Mouse (Mus musculus) E14TG2a.4 (cell line): Measurements from ENCODE around the gene M6pr.
A peak's percentile ranks its signal among the peaks of the same experiment; 100 is the strongest.

Experiments used
- H3K27me3 ChIP-seq: 2 replicates; pipeline ENCODE4 v1.6.1; 2014; ENCODE audit warnings: low read length, control low read depth; ENCODE audit not compliant: insufficient read depth
- H3K36me3 ChIP-seq: 2 replicates; pipeline ENCODE4 v1.6.1; 2014; ENCODE audit warnings: low read length, control low read depth; ENCODE audit not compliant: insufficient read depth
- H3K4me1 ChIP-seq: replicated peaks from 2 replicates; pipeline ENCODE4 v1.6.1; 2014; ENCODE audit warnings: low read depth, low read length, control low read depth
- H3K4me3 ChIP-seq: replicated peaks from 2 replicates; pipeline ENCODE4 v1.5.1; 2014; ENCODE audit warnings: mild to moderate bottlenecking, low read length
- H3K9me3 ChIP-seq: 2 replicates; pipeline ENCODE4 v1.6.1; 2014; ENCODE audit warnings: low read length, control low read depth
- CTCF ChIP-seq: conservative IDR thresholded peaks from 2 replicates; pipeline ENCODE4 v1.5.1; 2014; ENCODE audit warnings: low read length
- NANOG ChIP-seq: IDR thresholded peaks from 2 replicates; pipeline ENCODE4 v1.6.1; 2014; ENCODE audit warnings: borderline replicate concordance, low read length, mixed read lengths
- POU5F1 ChIP-seq: IDR thresholded peaks from 2 replicates; pipeline ENCODE4 v1.6.1; 2014; ENCODE audit warnings: low read length, borderline replicate concordance

The M6pr gene

GRCm38 (mm10) chr6:122303526-122303925 lies 5.0 kb upstream of the M6pr start:
- H3K36me3 ChIP-seq: no peaks in the 10 kb centered on the region
- TF ChIP-seq POU5F1: no peak
- no peak for TF ChIP-seq NANOG
- TF ChIP-seq CTCF: no peak
- H3K4me1 ChIP-seq: peaks cover 25% of the 10 kb centered on the region
- no peaks in the 10 kb centered on the region for H3K27me3 ChIP-seq
- no peak overlapping the region for H3K4me3 ChIP-seq
- no peaks in the 10 kb centered on the region for H3K9me3 ChIP-seq

GRCm38 (mm10) chr6:122304355-122304754 lies 4.2 kb upstream of the M6pr start:
- TF ChIP-seq NANOG (no peak), CTCF (peak; percentile 85)
- H3K36me3 ChIP-seq: no peaks in the 10 kb centered on the region
- peaks cover 25% of the 10 kb centered on the region for H3K4me1 ChIP-seq
- H3K4me3 ChIP-seq: no peak overlapping the region
- no peaks in the 10 kb centered on the region for H3K27me3 ChIP-seq
- no peaks in the 10 kb centered on the region for H3K9me3 ChIP-seq

DNA sequence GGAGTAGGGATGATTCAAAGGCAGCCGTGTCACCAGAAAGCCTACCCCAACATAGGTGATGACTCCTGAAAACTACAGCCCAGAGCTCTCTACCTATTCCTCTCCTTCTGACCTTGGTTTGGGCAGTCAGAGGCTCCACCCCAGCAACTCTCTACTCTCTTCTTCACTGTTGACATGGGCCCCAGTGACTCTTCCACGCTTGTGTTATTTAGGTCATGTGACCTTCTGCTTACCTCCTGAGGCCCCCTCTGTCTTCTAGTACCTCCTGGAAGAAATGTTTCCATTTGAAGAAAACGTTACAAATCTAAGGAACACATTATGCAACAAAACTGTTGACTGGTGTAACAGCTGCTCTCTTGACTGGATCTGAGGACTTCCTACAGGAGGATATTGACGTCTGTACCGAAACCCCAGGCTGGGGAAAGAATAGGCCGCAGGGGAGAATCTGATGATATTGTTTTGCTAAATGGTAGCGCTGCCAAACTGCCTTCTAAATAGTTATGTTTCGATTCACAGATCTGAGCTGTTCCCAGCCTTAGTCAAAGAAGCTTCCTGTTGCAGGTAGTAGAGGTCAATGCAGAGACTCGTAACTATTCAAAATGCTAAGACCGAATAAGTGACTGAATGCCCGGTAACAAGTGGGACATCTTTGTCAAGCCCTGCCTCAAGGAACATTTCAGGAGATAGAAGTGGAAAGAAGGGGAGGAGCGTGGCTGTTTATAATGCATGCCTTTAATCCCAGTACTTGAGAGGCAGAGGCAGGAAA lies 3.5 kb upstream of the M6pr start:
- Histone ChIP-seq H3K4me3 (no peak overlapping the region), H3K4me1 (peaks cover 28% of the 10 kb centered on the region), H3K36me3 (peaks cover under 1% of the 10 kb centered on the region; the same call in 1 of the 2 replicates), H3K9me3 (no peaks in the 10 kb centered on the region), H3K27me3 (no peaks in the 10 kb centered on the region)
- TF ChIP-seq NANOG (no peak), CTCF (0 out of 2 replicates have a peak, but pooled peaks have one; percentile 1), POU5F1 (no peak)

DNA sequence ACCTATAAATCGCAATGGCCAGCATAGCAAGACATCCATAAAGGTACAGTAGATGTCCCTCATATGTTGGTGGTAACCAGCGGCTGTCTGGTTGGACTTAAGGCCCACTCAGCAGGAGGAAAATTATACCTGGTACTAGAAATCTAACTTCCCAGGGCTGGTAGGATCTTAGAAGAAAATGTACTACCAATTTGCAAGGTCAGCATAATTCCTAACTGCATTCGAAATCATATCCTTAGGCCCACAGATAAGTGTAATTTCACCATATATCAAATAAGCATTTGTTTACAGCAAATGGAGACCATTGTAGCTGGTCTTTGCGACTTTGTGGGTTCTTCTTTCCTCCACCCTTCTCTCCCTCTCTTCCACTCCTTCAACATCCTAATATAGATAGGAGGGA lies 1.8 kb upstream of the M6pr start:
- Histone ChIP-seq H3K27me3 (no peaks in the 10 kb centered on the region), H3K4me3 (no peak overlapping the region), H3K9me3 (no peaks in the 10 kb centered on the region), H3K36me3 (peaks cover 18% of the 10 kb centered on the region), H3K4me1 (peaks cover 46% of the 10 kb centered on the region)
- TF ChIP-seq POU5F1: no peak
- no peak for TF ChIP-seq CTCF
- no peak for TF ChIP-seq NANOG

DNA sequence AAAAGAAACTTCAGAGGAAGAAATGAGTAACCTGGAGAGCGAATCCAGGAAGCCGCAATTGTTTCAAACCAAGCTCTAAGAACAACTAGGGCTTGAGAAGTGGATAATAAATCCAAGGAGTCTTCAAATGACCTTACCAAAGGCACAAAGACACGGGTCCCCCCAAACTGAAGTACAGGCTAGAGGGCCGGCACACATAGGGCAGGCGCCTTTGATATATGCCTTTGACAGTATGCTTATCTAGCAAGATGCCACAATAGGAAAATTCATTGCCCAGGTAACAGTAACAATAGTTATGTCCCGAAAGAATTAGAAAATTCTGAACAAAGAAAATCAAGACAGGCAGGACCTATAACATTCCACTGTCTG lies 400 bp upstream of the M6pr start:
- TF ChIP-seq CTCF (no peak), POU5F1 (no peak), NANOG (no peak)
- Histone ChIP-seq H3K9me3 (no peaks in the 10 kb centered on the region), H3K27me3 (no peaks in the 10 kb centered on the region), H3K4me3 (peak overlapping the region; percentile 100; the same call in 1 of the 2 replicates), H3K36me3 (peaks cover 32% of the 10 kb centered on the region), H3K4me1 (peaks cover 50% of the 10 kb centered on the region)

DNA sequence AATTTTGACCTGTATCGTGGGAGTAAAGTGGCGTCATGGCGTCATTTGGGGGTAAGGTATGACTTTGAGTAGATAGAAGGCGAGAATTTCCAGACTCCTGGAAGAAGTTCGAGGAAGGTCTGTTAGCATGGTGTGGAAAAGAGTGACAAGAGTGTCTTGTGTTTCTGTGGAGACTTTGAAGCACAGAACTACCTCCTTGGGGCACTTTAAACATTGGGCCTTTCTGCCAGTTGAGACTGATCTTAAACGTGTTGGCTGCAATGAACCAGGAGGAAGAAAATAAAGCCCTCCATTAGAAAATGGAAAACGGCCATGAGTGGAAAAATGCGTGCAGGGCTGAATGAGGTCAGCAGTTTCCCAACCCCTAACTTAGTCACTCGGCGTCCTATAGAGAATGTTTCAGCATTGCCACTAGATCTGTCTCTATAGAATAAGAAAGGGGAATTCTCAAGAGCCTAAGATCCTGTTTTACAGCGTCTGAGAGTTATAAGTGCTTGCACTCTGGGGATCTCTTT lies 983 bp downstream of the M6pr start:
- no peaks in the 10 kb centered on the region for H3K9me3 ChIP-seq
- H3K4me3 ChIP-seq: peak overlapping the region; percentile 100
- peaks cover 46% of the 10 kb centered on the region for H3K36me3 ChIP-seq
- peaks cover 52% of the 10 kb centered on the region for H3K4me1 ChIP-seq
- TF ChIP-seq NANOG (no peak), CTCF (no peak), POU5F1 (no peak)
- no peaks in the 10 kb centered on the region for H3K27me3 ChIP-seq

- H3K4me1 ChIP-seq: peaks cover 44% of the 10 kb centered on the region
- H3K36me3 ChIP-seq: peaks cover 54% of the 10 kb centered on the region
- H3K4me3 ChIP-seq: peak overlapping the region; percentile 100
- no peaks in the 10 kb centered on the region for H3K27me3 ChIP-seq
- no peaks in the 10 kb centered on the region for H3K9me3 ChIP-seq
- TF ChIP-seq NANOG (no peak), POU5F1 (no peak), CTCF (no peak)
Measured at GRCm38 (mm10) chr6:122310187-122310820, 1.8 kb downstream of the M6pr start.

DNA sequence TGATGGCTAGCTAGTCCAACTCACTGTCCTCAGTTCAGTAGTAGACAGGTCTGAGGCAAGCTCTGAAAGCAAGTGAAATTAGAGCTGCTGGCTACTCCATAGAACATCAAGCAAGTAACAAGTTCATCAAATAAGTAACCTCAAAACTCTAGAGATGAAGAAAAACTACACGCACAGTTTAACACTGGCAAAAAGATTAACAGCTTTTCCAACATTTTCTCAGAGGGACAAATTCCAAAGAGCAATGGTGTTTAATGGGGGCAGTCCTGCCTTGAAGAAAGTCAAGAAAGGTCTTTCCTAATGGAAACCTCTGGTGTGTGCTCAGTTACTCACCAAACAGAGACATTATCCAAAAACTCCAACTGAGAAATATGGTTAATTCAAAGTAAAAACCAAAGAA lies 10.2 kb downstream of the M6pr start:
- Histone ChIP-seq H3K36me3 (peaks cover 100% of the 10 kb centered on the region), H3K9me3 (no peaks in the 10 kb centered on the region), H3K4me1 (peaks cover 72% of the 10 kb centered on the region), H3K27me3 (no peaks in the 10 kb centered on the region), H3K4me3 (no peak overlapping the region)
- TF ChIP-seq CTCF (no peak), POU5F1 (no peak), NANOG (no peak)

DNA sequence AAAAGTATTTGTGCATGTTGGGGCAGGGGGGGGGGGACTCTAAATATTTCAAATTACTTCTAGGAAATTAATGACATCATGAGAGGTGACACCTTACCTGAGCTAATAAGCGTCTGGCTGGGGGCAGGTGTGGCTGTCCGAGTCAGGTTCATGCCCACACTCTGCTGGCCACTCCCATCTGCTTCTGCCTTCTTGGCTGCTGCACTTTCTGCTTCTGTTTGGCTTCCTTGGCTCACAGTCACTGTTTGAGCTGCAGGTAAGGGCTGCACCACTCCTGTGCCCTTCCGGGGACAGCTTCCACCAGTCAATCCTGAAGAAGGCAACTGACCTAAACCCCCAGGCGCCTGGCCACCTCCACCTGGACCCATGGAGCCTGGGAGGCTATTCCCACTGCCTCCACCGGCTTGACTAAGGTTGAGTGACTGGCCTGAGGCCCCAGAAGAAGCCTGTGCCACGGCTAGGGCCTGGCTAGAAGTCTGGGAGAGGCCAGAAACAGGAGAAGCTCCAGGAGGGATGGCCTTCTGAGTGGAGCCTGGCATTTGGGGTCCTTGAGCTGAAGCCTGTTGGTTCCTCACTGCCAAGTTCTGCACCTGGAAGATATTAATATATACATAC lies 16.9 kb downstream of the M6pr start:
- Histone ChIP-seq H3K4me3 (0 out of 2 replicates have a peak overlapping the region, but pooled peaks have one; percentile 23), H3K9me3 (no peaks in the 10 kb centered on the region), H3K4me1 (peaks cover 93% of the 10 kb centered on the region), H3K36me3 (peaks cover 100% of the 10 kb centered on the region), H3K27me3 (no peaks in the 10 kb centered on the region)
- TF ChIP-seq POU5F1: no peak
- no peak for TF ChIP-seq NANOG
- TF ChIP-seq CTCF: no peak
